Mouse (Mus musculus): Measurements from ENCODE around the gene Muc20. TPM values are rescaled to one million over a fixed set of nuclear protein-coding genes. Genes with fewer than 3 reads are reported as not detected.

The Muc20 gene
- total RNA-seq, 2 experiments from 2014 or later, result 0.32 to 0.40 TPM

Other genes with a start within 250 kb of the Muc20 start
- 10 to 100 TPM; 51.9 to 58.7 TPM for gene Tfrc, start 188.5 kb downstream of the Muc20 start, total RNA-seq (2021)
- gene Tnk2, start 153.6 kb downstream of the Muc20 start, total RNA-seq (2021), result 10 to 100 TPM; 44.9 to 46.5 TPM
- under 1 TPM; 0.02 to 0.41 TPM for gene Muc4, start 61.5 kb downstream of the Muc20 start, total RNA-seq (2021)
- not detected for gene Smbd1, start 13.0 kb upstream of the Muc20 start, total RNA-seq (2021)
- gene Fyttd1, start 80.1 kb upstream of the Muc20 start, total RNA-seq (2021), result 10 to 100 TPM; 85.6 to 97.9 TPM
- 10 to 100 TPM; 22.5 to 24.8 TPM for gene Rubcn, start 80.3 kb upstream of the Muc20 start, total RNA-seq (2021)
- gene Lrch3, start 116.7 kb upstream of the Muc20 start, total RNA-seq (2021), result 10 to 100 TPM; 13.2 to 14.5 TPM